Mouse (Mus musculus) heart, postnatal 4 days (tissue): ENCODE data around the gene Krt12. TPM values are rescaled to one million over a fixed set of nuclear protein-coding genes. Genes with fewer than 3 reads are reported as not detected.

ENCODE experiments used
- DNase-seq: peaks from one replicate; pipeline ENCODE4 v3.0.0; 2021
- total RNA-seq, 2 experiments: library from RNA; stranded (reverse); gene quantifications; 2 replicates each; pipeline ENCODE4 v1.2.3; 2021

Krt12 gene
- total RNA-seq, 2 experiments from 2014 or later, result not detected

DNA sequence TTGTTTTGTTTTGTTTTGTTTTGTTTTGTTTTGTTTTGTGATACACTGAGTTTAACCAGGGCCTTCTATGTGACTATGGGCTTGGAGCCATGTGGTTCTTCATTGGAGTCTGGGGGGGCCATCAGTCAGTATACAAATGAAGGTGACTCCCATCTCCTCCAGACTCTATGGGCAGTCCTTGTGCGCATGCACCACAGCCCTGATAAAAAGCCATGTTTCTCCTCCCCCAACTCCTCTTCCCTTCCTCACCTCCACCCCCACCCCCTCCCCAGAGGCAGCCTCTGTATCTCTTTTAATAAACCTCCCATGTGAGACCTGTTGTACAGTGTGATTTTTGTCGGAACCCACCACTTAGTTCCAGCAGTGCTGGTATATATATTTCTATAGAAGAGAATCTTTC, 25.4 kb downstream of the Krt12 start:
- no peak for DNase-seq

DNA sequence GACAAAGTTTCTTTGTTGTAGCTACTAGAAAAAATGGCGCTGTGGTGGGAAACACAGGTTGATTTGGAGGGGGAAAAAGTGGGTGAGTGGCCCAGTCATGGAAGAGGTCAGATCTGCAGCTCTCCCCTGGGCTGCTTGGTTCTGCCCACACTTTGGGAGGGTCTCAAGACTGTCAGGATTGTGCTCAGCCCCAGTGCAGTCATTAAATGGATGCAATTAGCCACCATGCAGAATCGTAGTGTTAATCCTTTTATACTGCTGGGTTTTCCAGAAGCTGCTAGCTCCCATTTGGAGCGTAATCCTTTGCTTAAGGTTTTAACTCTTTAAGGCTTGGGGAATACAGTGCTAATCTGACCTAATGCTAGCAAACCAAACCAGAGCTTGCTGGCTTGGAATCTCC, 26.0 kb downstream of the Krt12 start:
- DNase-seq, result no peak

DNA sequence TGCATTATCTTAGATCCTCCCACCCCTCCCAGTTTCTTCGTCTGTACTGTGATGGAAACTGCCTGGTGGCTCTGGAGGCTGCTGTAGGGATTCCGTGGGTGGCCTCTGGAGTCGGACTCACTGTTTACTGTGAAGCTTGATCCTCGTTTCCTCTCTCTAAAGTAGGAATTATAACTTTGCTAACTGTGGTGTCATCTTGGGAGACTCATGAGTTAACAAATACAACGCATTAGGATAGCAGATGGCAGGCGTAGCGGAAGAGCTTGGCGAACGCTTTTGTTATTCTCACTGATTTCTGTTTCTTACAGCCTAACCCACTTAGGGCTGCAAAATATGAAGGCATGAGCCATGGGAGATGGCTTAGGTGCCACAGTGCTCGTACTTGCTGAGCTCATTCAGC, 29.6 kb downstream of the Krt12 start:
- no peak for DNase-seq

DNA sequence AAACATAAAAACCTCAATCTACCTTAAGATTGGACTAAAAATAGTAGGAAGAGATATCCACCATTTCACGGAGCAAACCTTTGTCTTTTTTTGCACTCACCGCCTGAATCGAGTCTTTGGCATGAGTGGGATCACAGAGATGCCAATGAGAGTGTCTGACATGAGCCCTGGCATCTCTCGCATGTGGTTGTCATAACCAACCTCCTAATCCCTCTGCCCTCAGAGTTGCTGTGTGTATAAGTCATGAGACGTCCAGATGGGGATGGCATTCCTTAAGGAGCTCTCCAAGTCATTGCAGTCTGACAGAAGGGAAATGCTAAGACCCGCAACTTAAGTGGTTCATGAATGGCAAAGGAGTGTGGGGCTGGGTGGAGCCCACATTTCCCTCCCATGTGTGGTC, 30.7 kb downstream of the Krt12 start:
- no peak for DNase-seq

DNA sequence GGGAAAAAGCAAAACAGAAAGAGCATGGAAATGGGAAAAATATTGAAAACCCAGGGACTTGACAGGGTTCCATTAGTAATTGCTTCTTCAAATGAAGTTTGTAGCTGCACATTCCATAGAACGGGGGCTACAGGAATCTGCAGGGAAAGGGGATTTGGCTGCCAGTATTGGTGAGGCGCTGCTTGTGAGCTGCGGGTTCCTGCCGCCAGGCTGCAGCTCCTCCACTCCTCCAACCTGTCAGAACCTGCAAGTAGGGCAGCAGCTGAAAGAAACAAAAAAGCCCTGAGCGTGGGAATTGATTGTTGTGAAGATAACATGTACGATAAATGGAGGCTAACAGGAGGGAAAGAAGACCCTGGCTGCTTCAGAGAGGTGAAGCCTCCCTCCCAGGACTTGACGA, 31.2 kb downstream of the Krt12 start:
- no peak for DNase-seq

DNA sequence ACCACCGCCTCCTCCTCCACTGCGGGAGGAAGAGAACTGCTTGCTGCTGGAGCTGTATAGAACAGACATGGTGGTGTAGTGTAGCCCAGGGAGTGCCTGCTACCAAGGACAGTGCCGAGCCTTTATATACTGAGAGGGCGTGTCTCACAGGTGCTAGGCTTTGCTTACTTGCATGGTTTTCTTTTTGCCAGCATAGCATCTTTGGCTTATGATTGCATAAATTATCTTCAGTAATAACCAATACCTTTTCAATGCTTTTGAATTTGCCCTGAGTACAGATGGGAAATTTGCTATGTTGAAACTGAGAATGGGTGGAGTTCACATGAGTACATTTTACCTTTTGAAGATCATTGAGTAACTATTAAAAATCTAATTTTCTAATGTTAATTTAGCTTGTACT, 32.8 kb downstream of the Krt12 start, which contains the start of gene Krt10:
Krt10 (minus strand) TSS at position 101 of the 400 bp plus-strand sequence.
- DNase-seq, result no peak

DNA sequence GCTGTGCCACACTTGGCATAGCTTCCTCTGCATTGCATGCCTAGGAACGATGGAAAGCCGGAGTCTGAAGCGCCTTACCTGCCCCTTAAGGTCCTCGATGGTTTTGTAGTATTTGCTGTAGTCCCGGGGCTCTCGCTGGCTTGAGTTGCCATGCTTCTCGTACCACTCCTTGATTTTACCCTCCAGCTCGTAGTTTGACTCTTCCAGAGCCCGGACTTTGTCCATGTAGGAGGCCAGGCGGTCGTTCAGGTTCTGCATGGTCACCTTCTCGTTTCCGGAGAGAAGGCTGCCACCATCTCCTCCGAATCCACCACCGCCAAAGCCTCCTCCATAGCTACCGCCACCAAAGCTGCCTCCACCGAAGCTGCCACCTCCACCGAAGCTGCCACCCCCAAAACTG, 33.4 kb downstream of the Krt12 start:
- DNase-seq, result no peak

DNA sequence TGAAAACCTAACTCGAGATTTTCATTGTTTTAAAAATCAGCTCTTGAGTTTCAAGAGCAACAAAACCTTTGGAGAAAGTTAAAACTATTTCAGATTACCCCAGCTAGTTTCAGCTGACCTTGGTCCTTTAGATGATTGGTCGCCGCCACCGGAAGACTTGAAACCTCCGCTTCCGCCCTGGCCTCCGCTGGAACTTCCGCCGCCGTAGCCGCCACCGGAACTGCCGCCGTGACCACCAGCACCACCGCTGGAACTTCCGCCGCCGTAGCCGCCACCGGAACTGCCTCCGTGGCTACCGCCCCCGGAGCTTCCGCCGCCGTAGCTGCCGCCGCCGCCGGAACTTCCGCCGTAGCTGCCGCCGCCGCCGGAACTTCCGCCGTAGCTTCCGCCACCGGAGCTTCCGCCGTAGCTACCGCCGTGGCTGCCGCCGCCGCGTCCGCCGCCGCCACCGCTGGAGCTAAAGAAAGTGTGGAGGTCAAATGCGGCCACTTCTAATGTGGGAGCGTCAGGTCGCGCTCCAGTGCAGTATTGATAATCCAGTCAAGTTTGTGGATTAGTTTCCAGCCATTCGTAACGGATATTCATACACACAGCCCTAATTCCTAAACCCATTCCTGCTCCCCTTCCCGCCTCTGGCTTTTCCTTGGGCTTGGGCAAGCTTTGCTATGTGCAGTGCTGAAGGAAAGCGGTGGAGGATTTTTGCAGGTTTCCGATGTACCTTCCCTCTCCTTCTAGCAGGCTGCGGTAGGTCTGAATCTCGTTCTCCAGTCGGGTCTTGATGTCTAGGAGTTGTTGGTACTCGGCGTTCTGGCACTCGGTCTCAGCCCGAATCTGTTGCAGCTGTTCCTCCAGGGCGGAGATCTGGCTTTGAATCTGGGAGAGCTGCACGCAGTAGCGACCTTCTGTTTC, 36.0 kb downstream of the Krt12 start:
- DNase-seq, result peak; percentile 93

DNA sequence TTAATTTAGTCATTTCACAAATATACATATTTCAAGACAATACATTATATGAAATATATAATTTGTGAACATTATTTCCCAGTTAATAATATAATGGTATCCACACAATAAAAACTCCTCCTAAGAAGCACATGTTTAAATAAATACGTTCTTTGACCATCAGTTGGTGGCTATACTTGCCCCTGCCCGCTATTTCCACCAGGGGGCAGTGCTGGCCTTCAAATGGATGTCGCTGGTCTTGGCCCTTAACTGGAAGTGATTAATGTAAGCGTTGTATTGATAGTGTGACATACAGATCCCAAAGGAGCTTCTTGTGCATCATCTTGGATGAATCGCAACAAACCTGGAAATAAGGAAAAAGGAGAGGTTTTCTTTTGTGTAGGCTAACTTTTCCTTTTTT, 42.5 kb downstream of the Krt12 start:
- DNase-seq, result peak; percentile 81

DNA sequence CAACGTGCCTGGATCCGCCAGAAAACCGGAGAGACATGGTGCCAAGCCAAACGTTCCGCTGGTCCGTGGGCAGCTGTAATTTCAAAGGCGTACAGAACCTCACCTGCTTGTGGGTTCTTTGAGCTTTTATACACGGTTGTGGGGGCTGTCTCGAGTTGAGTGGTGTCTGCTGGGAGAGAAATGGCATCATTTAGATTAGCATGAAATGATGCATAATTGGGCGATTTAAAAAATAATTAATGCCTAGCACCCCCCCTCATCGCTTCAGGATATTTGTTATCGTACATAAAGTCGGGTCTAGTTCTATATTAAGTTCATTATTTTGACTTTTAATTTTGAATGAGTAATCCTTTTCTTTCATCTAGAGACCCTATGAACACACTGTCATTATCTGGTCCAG, 47.3 kb downstream of the Krt12 start, which contains the start of gene Krt28:
Krt28 (minus strand) TSS at position 101 of the 400 bp plus-strand sequence.
- DNase-seq, result no peak

DNA sequence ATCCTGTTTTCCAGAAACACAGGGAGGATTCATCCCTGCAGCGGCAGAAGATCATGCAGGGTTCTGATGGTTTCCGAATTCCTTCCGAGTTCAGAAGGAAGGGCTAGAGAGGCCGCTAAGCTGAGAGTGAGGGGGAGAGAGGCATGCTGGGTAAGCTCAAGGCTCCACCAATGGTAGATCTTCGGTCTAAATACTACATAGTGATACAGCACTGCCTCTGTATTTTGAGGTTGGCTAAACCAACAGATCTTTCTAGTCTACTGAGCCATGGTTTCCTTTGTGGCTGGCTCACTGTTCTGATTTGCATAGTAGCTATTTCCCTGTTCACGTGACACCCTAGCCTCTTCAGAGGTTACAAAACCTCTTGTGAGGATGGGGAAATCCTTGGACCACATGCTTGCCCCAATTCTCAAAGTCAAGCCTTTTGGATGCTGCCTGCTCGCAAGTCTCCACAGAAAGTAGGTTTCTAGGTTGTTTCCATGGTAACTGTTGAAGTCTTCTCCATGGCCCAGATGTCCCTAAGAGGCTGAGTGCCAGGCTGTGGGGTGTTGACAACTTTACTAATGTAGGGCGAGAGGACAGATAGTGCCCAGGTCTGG, 52.1 kb downstream of the Krt12 start:
- no peak for DNase-seq

DNA sequence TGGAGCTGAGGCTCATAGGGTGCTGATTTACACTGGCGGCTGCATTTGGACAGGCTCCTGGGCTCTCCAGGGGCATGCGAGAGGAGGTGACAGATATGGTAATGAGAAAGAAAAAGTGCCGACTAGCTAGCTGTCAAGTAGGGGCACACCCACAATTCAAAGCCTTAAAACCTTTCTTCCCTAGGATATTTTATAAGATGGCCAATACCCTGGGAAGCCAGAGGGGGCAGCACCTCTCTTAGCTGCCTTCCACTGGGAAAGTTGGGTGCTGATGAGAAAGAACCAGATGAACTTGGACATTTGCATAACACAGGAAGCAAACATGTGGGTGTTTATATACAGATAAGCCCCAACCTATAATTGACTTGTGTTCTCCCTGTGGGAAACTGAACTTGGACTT, 52.8 kb downstream of the Krt12 start:
- peak; percentile 23 for DNase-seq

DNA sequence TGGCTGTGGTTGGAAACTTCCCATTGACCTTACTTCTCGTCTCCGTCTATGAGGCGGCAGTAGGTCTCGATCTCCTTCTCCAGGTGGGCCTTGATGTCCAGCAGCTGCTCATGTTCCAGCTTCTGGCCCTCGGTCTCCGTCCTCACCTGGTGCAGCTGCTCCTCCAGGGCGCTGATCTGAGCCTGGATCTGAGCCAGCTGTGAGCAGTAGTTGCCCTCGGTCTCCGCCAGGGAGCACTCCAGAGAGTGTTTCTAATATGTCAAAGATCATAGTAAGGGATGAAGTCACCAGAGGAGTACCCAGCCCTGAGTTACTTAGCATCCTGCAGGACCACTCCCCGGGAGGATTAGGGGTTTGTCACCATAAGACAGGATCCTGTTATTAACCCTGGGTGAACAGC, 55.3 kb downstream of the Krt12 start:
- peak; percentile 49 for DNase-seq

Other genes with a start within 250 kb of the Krt12 start
- 10 to 100 TPM; 92.8 to 99.8 TPM for gene Smarce1, start 191.2 kb downstream of the Krt12 start, total RNA-seq
- 1 to 10 TPM; 7.5 to 8.2 TPM for gene Krt222, start 178.2 kb downstream of the Krt12 start, total RNA-seq
- not detected for gene Krt24, start 137.0 kb downstream of the Krt12 start, total RNA-seq
- gene Krt25, start 99.3 kb downstream of the Krt12 start, total RNA-seq, result under 1 TPM; 0.14 to 0.31 TPM
- not detected for gene Krt26, start 84.3 kb downstream of the Krt12 start, total RNA-seq
- not detected for gene Krt27, start 71.2 kb downstream of the Krt12 start, total RNA-seq
- gene Krt28, start 47.4 kb downstream of the Krt12 start, total RNA-seq, result not detected
- gene Krt10, start 32.9 kb downstream of the Krt12 start, total RNA-seq, result 1 to 10 TPM; 8.6 to 9.5 TPM
- gene Krt20, start 15.9 kb upstream of the Krt12 start, total RNA-seq, result under 1 TPM; 0.21 to 0.79 TPM
- not detected for gene Krt23, start 70.9 kb upstream of the Krt12 start, total RNA-seq
- gene Krt39, start 99.1 kb upstream of the Krt12 start, total RNA-seq, result not detected
- gene Krt40, start 120.9 kb upstream of the Krt12 start, total RNA-seq, result not detected
- gene Krtap3-3, start 128.6 kb upstream of the Krt12 start, total RNA-seq, result not detected
- gene Krtap3-2, start 134.6 kb upstream of the Krt12 start, total RNA-seq, result not detected
- not detected for gene Gm11939, start 137.2 kb upstream of the Krt12 start, total RNA-seq
- gene Krtap3-1, start 144.4 kb upstream of the Krt12 start, total RNA-seq, result not detected
- gene Krtap1-5, start 158.8 kb upstream of the Krt12 start, total RNA-seq, result not detected
- gene Krtap1-4, start 161.4 kb upstream of the Krt12 start, total RNA-seq, result not detected
- gene Krtap1-3, start 169.1 kb upstream of the Krt12 start, total RNA-seq, result not detected
- gene Krtap9-3, start 175.8 kb upstream of the Krt12 start, total RNA-seq, result not detected
- not detected for gene Gm11938, start 181.0 kb upstream of the Krt12 start, total RNA-seq
- not detected for gene Gm11937, start 187.9 kb upstream of the Krt12 start, total RNA-seq
- gene Krtap2-4, start 192.6 kb upstream of the Krt12 start, total RNA-seq, result not detected
- gene Gm11562, start 198.2 kb upstream of the Krt12 start, total RNA-seq, result not detected
- gene Krtap4-1, start 206.0 kb upstream of the Krt12 start, total RNA-seq, result not detected
- not detected for gene Krtap4-2, start 212.8 kb upstream of the Krt12 start, total RNA-seq
- gene Krtap4-7, start 221.8 kb upstream of the Krt12 start, total RNA-seq, result not detected
- gene Gm11555, start 228.0 kb upstream of the Krt12 start, total RNA-seq, result not detected
- gene Gm11563, start 236.7 kb upstream of the Krt12 start, total RNA-seq, result not detected
- gene Krtap4-6, start 243.7 kb upstream of the Krt12 start, total RNA-seq, result not detected